Mouse (Mus musculus) kidney, adult 2 months (tissue): ENCODE results near the gene Psmd11. TPM values are rescaled to one million over a fixed set of nuclear protein-coding genes. Genes with fewer than 3 reads are reported as not detected.

ENCODE experiments used
- DNase-seq: peaks from one replicate; pipeline ENCODE4 v3.0.0; 2021
- H3K27ac ChIP-seq: fragments of 200-500 bp; 2 replicates; pipeline ENCODE4 v1.5.1; 2012; ENCODE audit warnings: low read depth, low read length, control low read depth, inconsistent platforms; ENCODE audit not compliant: insufficient read depth
- H3K27me3 ChIP-seq: fragments of 200-500 bp; replicated peaks from 2 replicates; pipeline ENCODE4 v1.6.1; 2012; ENCODE audit warnings: mild to moderate bottlenecking, moderate library complexity, low read length, inconsistent platforms; ENCODE audit not compliant: control insufficient read depth, insufficient read depth
- H3K36me3 ChIP-seq: fragments of 200-500 bp; 2 replicates; pipeline ENCODE4 v1.6.1; 2012; ENCODE audit warnings: mild to moderate bottlenecking, moderate library complexity, low read length, inconsistent platforms; ENCODE audit not compliant: control insufficient read depth, insufficient read depth
- H3K4me1 ChIP-seq: fragments of 200-500 bp; 2 replicates; pipeline ENCODE4 v1.6.1; 2011; ENCODE audit warnings: low read length; ENCODE audit not compliant: control insufficient read depth, insufficient read depth
- H3K4me3 ChIP-seq: fragments of 200-500 bp; 2 replicates; pipeline ENCODE4 v1.5.1; 2011; ENCODE audit warnings: mild to moderate bottlenecking, low read depth, low read length, control low read depth; ENCODE audit not compliant: insufficient read depth
- CTCF ChIP-seq: fragments of 200-500 bp; conservative IDR thresholded peaks from 2 replicates; pipeline ENCODE4 v1.5.1; 2011; ENCODE audit warnings: low read depth, mild to moderate bottlenecking, control low read depth, low read length, moderate library complexity, mixed read lengths; ENCODE audit not compliant: insufficient read depth, insufficient read length
- POLR2A ChIP-seq: fragments of 200-500 bp; IDR thresholded peaks from one replicate; pipeline ENCODE4 v1.6.1; 2011; ENCODE audit warnings: low read depth, low read length, control low read depth
- WGBS: fragments of 180-500 bp; shearing (Covaris S2); methylation state at CpG from one replicate; pipeline ENCODE4 v1.1.7; 2018; 5-methylcytosine and 5-hydroxymethylcytosine counted together
- polyA plus RNA-seq: library from polyadenylated mRNA; depleted of rRNA; stranded (reverse); fragments of >200 nt; gene quantifications from 2 replicates; pipeline ENCODE4 v1.2.3, GENCODE M21; 2012

The Psmd11 gene
- polyA plus RNA-seq, 1 experiment = 52.8 TPM

GRCm38 (mm10) chr11:80489882-80490196 is 61.4 kb downstream of the Psmd11 start:
- no peak overlapping the region for H3K4me3 ChIP-seq
- DNase-seq = no peak
- H3K4me1 ChIP-seq = no peaks in the 10 kb centered on the region
- H3K27me3 ChIP-seq = no peaks in the 10 kb centered on the region
- no peaks in the 10 kb centered on the region for H3K36me3 ChIP-seq
- no peak overlapping the region for H3K27ac ChIP-seq
- WGBS = 54% methylated on average over 5 of the region's 5 CpGs
- TF ChIP-seq POLR2A (no peak), CTCF (no peak)

- H3K36me3 ChIP-seq = no peaks in the 10 kb centered on the region
- no peaks in the 10 kb centered on the region for H3K27me3 ChIP-seq
- DNase-seq = no peak
- TF ChIP-seq POLR2A (no peak), CTCF (no peak)
- H3K4me1 ChIP-seq = no peaks in the 10 kb centered on the region
- H3K27ac ChIP-seq = no peak overlapping the region
- 72% methylated on average over 10 of the region's 10 CpGs for WGBS
- H3K4me3 ChIP-seq = no peak overlapping the region
Observed at GRCm38 (mm10) chr11:80490831-80491230, 62.4 kb downstream of the Psmd11 start.

- TF ChIP-seq POLR2A (no peak), CTCF (no peak)
- no peak overlapping the region for H3K27ac ChIP-seq
- no peaks in the 10 kb centered on the region for H3K27me3 ChIP-seq
- DNase-seq = no peak
- 97% methylated on average over 5 of the region's 5 CpGs for WGBS
- H3K4me1 ChIP-seq = no peaks in the 10 kb centered on the region
- no peaks in the 10 kb centered on the region for H3K36me3 ChIP-seq
- H3K4me3 ChIP-seq = no peak overlapping the region
Observed at GRCm38 (mm10) chr11:80493186-80493585, 64.8 kb downstream of the Psmd11 start.

- Histone ChIP-seq H3K4me1 (no peaks in the 10 kb centered on the region), H3K4me3 (no peak overlapping the region), H3K27ac (no peak overlapping the region), H3K27me3 (no peaks in the 10 kb centered on the region), H3K36me3 (no peaks in the 10 kb centered on the region)
- TF ChIP-seq CTCF = no peak
- TF ChIP-seq POLR2A = no peak
- WGBS = 81% methylated on average over 9 of the region's 9 CpGs
- DNase-seq = no peak
Observed at GRCm38 (mm10) chr11:80494852-80495251, 66.4 kb downstream of the Psmd11 start.

GRCm38 (mm10) chr11:80495972-80496371 is 67.6 kb downstream of the Psmd11 start:
- WGBS = 97% methylated on average over 6 of the region's 6 CpGs
- Histone ChIP-seq H3K27me3 (no peaks in the 10 kb centered on the region), H3K4me3 (no peak overlapping the region), H3K27ac (no peak overlapping the region), H3K4me1 (no peaks in the 10 kb centered on the region), H3K36me3 (no peaks in the 10 kb centered on the region)
- TF ChIP-seq POLR2A = no peak
- no peak for TF ChIP-seq CTCF
- no peak for DNase-seq

- WGBS = 87% methylated on average over 1 of the region's 1 CpGs
- H3K27ac ChIP-seq = no peak overlapping the region
- TF ChIP-seq POLR2A (no peak), CTCF (no peak)
Observed at GRCm38 (mm10) chr11:80496640-80497039, 68.2 kb downstream of the Psmd11 start.

GRCm38 (mm10) chr11:80497225-80497919 is 69.0 kb downstream of the Psmd11 start:
- 87% methylated on average over 10 of the region's 10 CpGs for WGBS
- Histone ChIP-seq H3K27me3 (no peaks in the 10 kb centered on the region), H3K4me1 (no peaks in the 10 kb centered on the region), H3K27ac (no peak overlapping the region), H3K36me3 (no peaks in the 10 kb centered on the region), H3K4me3 (no peak overlapping the region)
- DNase-seq = no peak
- TF ChIP-seq POLR2A = no peak
- TF ChIP-seq CTCF = no peak

More at GRCm38 (mm10) chr11:80496640-80497039, 68.2 kb downstream of the Psmd11 start:
- Histone ChIP-seq H3K4me1 (no peaks in the 10 kb centered on the region), H3K27me3 (no peaks in the 10 kb centered on the region), H3K36me3 (no peaks in the 10 kb centered on the region), H3K4me3 (no peak overlapping the region)
- no peak for DNase-seq
